Mouse (Mus musculus) embryonic facial prominence, embryonic 13.5 days (tissue): Measurements from ENCODE around the gene Ndn. TPM values are rescaled to one million over a fixed set of nuclear protein-coding genes. Genes with fewer than 3 reads are reported as not detected.
A peak's percentile ranks its signal among the peaks of the same experiment; 100 is the strongest.

Experiments used
- ATAC-seq: fragments of 200-750 bp; cut with Nextera tagmentation; 2 replicates; pipeline ENCODE4 v1.8.0; 2017; ENCODE audit warnings: low read depth; ENCODE audit not compliant: insufficient number of reproducible peaks, insufficient read depth, low FRiP score, low TSS enrichment
- H3K27ac ChIP-seq: fragments of 300-500 bp; sonication (generic); 2 replicates; pipeline ENCODE4 v1.5.1; 2015; ENCODE audit warnings: moderate library complexity, mild to moderate bottlenecking, inconsistent platforms
- H3K27me3 ChIP-seq: fragments of 300-500 bp; sonication (generic); 2 replicates; pipeline ENCODE4 v1.6.1; 2015; ENCODE audit warnings: mild to moderate bottlenecking, inconsistent platforms
- H3K36me3 ChIP-seq: fragments of 300-500 bp; sonication (generic); 2 replicates; pipeline ENCODE4 v1.6.1; 2015; ENCODE audit warnings: mild to moderate bottlenecking, inconsistent platforms
- H3K4me1 ChIP-seq: fragments of 300-500 bp; sonication (generic); 2 replicates; pipeline ENCODE4 v1.6.1; 2015; ENCODE audit warnings: inconsistent platforms
- H3K4me2 ChIP-seq: fragments of 300-500 bp; sonication (generic); 2 replicates; pipeline ENCODE4 v1.6.1; 2015; ENCODE audit warnings: moderate library complexity, mild to moderate bottlenecking, inconsistent platforms
- H3K4me3 ChIP-seq: fragments of 300-500 bp; sonication (generic); 2 replicates; pipeline ENCODE4 v1.5.1; 2015; ENCODE audit warnings: mild to moderate bottlenecking, inconsistent platforms
- H3K9ac ChIP-seq: fragments of 300-500 bp; sonication (generic); 2 replicates; pipeline ENCODE4 v1.6.1; 2015; ENCODE audit warnings: mild to moderate bottlenecking, inconsistent platforms
- H3K9me3 ChIP-seq: fragments of 300-500 bp; sonication (generic); 2 replicates; pipeline ENCODE4 v1.6.1; 2016; ENCODE audit warnings: inconsistent platforms
- WGBS: fragments of 180-500 bp; shearing (Covaris S2); methylation state at CpG from one replicate; pipeline ENCODE4 v1.1.7; 2015; ENCODE audit warnings: mixed read lengths; 5-methylcytosine and 5-hydroxymethylcytosine counted together
- polyA plus RNA-seq: library from polyadenylated mRNA; unstranded; fragments of >200 nt; fragmentation: Nextera tagmentation; extraction: Ambion mirVana; gene quantifications from 2 replicates; pipeline ENCODE4 v1.2.1, GENCODE M21; 2015

Ndn gene
- polyA plus RNA-seq, 1 experiment from 2014 or later: 102 TPM

DNA sequence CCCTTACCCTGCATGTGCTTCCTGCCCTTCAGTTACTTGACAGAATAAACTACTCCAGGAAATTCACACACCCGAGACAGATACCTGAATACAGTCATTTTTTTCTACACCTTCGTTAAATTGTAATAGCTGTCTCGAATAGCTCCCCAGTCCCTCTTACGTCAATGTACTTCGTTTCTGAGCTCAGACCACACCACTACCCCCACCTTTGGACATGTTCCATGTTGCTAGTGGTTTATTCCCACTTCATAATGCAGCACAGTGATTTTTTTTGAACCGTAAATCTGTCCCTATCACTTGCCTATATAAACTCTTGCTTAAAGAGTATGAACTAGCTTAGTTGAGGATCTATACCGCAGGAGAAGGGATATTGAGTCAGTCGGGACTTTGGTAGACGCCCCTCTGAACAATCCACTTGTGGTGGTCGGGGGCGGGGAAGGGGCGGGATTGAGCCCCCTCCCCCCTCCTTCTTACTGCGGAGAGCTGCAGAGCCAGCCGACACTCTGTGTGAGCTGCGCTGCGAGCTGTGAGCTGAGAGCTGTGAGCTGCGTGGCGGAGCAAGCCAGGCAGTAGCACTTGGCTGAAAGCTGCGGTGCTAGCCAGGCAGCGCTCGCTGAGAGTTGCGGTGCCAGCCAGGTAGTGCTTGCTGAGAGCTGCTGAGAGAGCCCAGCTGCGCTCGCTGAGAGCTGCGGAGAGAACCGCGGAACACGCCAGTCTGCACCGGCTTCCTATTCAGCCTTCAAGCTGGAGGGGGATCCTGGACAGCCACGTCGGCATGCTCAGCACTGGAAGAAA, 30.3 kb downstream of the Ndn start, which contains the start of gene Magel2:
Gene Magel2, plus strand, starts transcription at position 501 of the 795 bp plus-strand sequence.
- peak within 1 kb of the TSS; percentile 71 for H3K4me2 ChIP-seq
- no peaks in the 10 kb centered on the region for H3K4me1 ChIP-seq
- H3K9ac ChIP-seq: peak within 1 kb of the TSS; percentile 75
- H3K27me3 ChIP-seq: no peaks in the 10 kb centered on the region
- ATAC-seq: peak; percentile 69
- H3K4me3 ChIP-seq: peak within 1 kb of the TSS; percentile 49
- H3K36me3 ChIP-seq: no peaks in the 10 kb centered on the region
- H3K9me3 ChIP-seq: peaks cover 13% of the 10 kb centered on the region
- WGBS: 26% methylated on average over 31 of the region's 31 CpGs
- peak within 1 kb of the TSS; percentile 49; the same call in 1 of the 2 replicates for H3K27ac ChIP-seq

DNA sequence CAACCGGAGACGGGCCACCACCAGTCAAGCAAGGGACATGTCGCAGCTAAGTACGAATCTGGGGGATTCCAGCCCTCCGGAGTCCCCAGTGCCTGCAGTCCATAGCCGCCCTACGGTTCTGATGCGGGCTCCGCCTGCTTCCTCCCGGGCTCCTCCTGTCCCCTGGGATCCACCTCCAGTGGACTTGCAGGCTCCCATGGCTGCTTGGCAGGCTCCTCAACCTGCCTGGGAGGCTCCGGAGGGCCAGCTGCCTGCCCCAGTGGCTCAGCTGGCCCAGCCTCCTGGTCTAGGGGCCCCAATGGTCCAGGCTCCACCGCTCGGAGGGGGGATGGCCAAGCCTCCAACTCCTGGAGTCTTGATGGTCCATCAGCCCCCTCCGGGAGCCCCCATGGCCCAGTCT, 30.9 kb downstream of the Ndn start:
- H3K4me1 ChIP-seq: no peaks in the 10 kb centered on the region
- peak; percentile 28; the same call in 1 of the 2 replicates for ATAC-seq
- peak overlapping the region; percentile 49 for H3K4me3 ChIP-seq
- H3K4me2 ChIP-seq: peak overlapping the region; percentile 71
- 41% methylated on average over 14 of the region's 14 CpGs for WGBS
- peaks cover 13% of the 10 kb centered on the region for H3K9me3 ChIP-seq
- no peaks in the 10 kb centered on the region for H3K36me3 ChIP-seq
- no peaks in the 10 kb centered on the region for H3K27me3 ChIP-seq
- 0 out of 2 replicates have a peak overlapping the region, but pooled peaks have one; percentile 49 for H3K27ac ChIP-seq
- H3K9ac ChIP-seq: peak overlapping the region; percentile 75

DNA sequence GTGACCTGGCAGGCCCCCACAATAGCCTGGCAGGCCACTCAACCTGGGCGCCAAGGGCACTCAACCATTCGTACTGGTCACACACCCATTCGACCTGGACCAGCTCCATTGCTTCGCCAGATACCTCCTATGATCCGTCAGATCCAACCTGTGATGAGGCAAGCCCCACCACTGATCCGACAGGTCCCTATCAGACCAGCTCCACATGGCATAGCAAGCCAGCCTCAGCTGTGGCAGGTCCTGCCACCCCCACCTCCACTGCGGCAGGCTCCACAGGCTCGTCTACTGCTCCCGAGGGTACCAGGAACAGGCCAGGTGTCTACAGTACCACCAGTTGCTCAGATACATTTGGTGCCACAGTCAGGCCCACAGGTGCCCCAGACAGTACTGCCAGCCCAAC, 32.2 kb downstream of the Ndn start:
- H3K4me1 ChIP-seq: no peaks in the 10 kb centered on the region
- peaks cover 13% of the 10 kb centered on the region for H3K9me3 ChIP-seq
- no peak overlapping the region for H3K27ac ChIP-seq
- ATAC-seq: 0 out of 2 replicates have a peak, but pooled peaks have one; percentile 2
- WGBS: 84% methylated on average over 9 of the region's 9 CpGs
- H3K4me3 ChIP-seq: no peak overlapping the region
- H3K36me3 ChIP-seq: no peaks in the 10 kb centered on the region
- no peak overlapping the region for H3K4me2 ChIP-seq
- H3K9ac ChIP-seq: no peak overlapping the region
- no peaks in the 10 kb centered on the region for H3K27me3 ChIP-seq

DNA sequence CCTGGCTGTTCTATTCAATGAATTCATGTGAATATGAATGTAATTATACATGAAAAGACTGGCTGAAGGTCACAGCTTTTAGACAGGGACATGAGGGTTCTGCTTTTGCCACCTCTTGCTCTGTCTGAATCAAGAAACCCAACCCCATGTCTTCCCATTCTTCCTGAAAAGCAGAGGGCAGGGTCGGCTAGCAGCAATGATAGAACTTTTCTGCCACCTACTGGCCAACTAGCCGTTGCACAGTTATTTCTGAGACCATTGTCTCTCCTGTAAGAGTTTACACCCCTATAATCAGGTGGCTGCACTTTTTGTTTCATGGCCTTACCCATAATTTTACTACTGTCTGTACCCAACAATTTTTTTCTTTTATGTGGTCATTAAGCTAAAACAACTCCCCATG, 36.0 kb downstream of the Ndn start:
- no peak for ATAC-seq

DNA sequence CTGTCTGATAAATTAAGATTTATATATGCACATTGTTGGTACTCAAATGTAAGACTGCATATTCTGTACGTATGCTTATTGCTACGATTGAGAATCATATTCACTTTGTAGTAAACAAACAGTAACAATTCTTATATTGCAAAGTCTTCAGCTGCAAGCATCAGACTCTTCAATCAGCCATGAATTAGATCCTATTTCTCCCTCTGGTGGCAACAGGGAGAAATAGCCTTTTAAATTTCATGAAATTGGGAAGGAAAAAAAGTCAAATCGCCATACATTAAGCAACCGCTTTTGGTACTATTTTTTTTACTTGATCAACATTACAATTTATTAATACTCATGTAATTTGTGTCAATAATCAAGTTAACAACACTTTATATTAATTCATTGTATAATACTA, 41.9 kb downstream of the Ndn start:
- H3K4me2 ChIP-seq: no peak overlapping the region
- no peak for ATAC-seq
- no peaks in the 10 kb centered on the region for H3K36me3 ChIP-seq
- no peaks in the 10 kb centered on the region for H3K27me3 ChIP-seq
- 42% methylated on average over 4 of the region's 4 CpGs for WGBS
- H3K9me3 ChIP-seq: no peaks in the 10 kb centered on the region
- H3K4me1 ChIP-seq: no peaks in the 10 kb centered on the region
- no peak overlapping the region for H3K4me3 ChIP-seq
- H3K9ac ChIP-seq: no peak overlapping the region
- no peak overlapping the region for H3K27ac ChIP-seq

More for the DNA sequence above, 36.0 kb downstream of the Ndn start:
- Histone ChIP-seq H3K4me3 (no peak overlapping the region), H3K36me3 (no peaks in the 10 kb centered on the region), H3K9me3 (peaks cover 13% of the 10 kb centered on the region), H3K27me3 (no peaks in the 10 kb centered on the region), H3K9ac (no peak overlapping the region), H3K27ac (no peak overlapping the region), H3K4me1 (no peaks in the 10 kb centered on the region), H3K4me2 (no peak overlapping the region)
- 3% methylated on average over 2 of the region's 2 CpGs for WGBS

DNA sequence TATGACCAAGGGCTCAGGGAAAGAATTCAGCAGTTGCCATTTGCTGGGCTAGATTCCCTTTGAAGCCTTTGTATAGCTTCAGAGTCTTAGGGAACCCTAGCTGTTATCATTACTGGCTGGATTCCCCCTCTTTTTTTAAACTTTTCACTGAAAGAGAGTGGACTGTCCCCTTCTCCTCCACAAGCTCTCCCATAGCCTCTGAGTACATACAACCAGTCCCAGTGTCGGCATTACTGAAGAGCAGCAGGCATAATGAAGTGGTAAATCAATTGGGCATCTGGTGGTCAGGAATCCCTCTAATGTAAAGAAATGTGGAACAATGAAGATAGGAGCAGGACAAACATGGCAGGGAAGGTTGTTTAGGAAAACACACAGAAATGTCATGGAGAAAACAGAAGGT, 45.8 kb downstream of the Ndn start:
- no peaks in the 10 kb centered on the region for H3K9me3 ChIP-seq
- H3K27me3 ChIP-seq: no peaks in the 10 kb centered on the region
- H3K4me3 ChIP-seq: no peak overlapping the region
- 42% methylated on average over 1 of the region's 1 CpGs for WGBS
- no peak overlapping the region for H3K27ac ChIP-seq
- no peaks in the 10 kb centered on the region for H3K4me1 ChIP-seq
- ATAC-seq: no peak
- H3K36me3 ChIP-seq: no peaks in the 10 kb centered on the region
- H3K4me2 ChIP-seq: no peak overlapping the region
- no peak overlapping the region for H3K9ac ChIP-seq

Other genes with a start within 250 kb of the Ndn start
- 2.9 and 3.2 TPM in 2 replicates for gene Magel2, start 30.4 kb downstream of the Ndn start, polyA plus RNA-seq
- 7.4 and 7.5 TPM in 2 replicates for gene Mkrn3, start 73.6 kb downstream of the Ndn start, polyA plus RNA-seq
- gene Peg12, start 117.9 kb downstream of the Ndn start, polyA plus RNA-seq: 29.3 and 31.5 TPM in 2 replicates